Mouse (Mus musculus) gastrocnemius, adult 18-20 months (tissue): Measurements from ENCODE around the gene Nat8. TPM values are rescaled to one million over a fixed set of nuclear protein-coding genes. Genes with fewer than 3 reads are reported as not detected.
"Not testable (repeated sequence)": the region's sequence is repeated elsewhere in the genome, so short reads cannot be mapped to it uniquely, and the experiment has no call there.

Source experiments
- DNase-seq: peaks from one replicate; pipeline ENCODE4 v3.0.0; 2021; ENCODE audit warnings: low spot score
- long read RNA-seq, 2 experiments: library from polyadenylated mRNA; stranded (forward); transcript quantifications; one replicate each; pipeline ENCODE4 v2.0.0; 2021
- total RNA-seq, 2 experiments: library from RNA; stranded (reverse); gene quantifications; 2 replicates each; pipeline ENCODE4 v1.2.3; 2021

The Nat8 gene
- total RNA-seq = not detected
- long read RNA-seq, experiment 1 = 0 reads
- long read RNA-seq, experiment 2 = 0 reads

- no peak for DNase-seq
Observed at GRCm38 (mm10) chr6:85831796-85832321, at the start of gene Nat8. Gene Nat8 (minus strand): TSS chr6:85832082.

GRCm38 (mm10) chr6:85869006-85869405, 37.1 kb upstream of the Nat8 start, which contains the start of gene Nat8f2:
Gene Nat8f2 (minus strand): TSS chr6:85869158.
- DNase-seq = not testable (repeated sequence)

GRCm38 (mm10) chr6:85867726-85868690, 36.1 kb upstream of the Nat8 start:
- DNase-seq = no peak

DNA sequence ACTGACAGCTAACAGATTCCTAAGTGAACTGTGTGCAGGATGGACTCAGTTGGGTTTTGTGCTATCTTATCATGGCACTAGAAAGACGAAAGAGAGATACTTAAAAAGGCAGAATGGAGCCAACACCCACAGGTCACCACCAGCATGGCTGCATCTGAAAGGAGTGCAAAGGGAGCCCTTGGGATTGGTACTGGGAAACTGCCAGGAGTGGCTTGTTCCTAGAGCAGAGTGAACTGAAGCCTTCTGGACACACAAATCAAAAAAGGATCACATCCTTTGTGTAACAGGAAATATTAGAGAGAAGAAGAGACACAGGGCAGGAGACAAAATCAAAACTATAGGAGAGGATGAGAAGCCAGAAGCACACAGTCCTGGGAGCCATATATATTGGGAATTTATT, 35.1 kb upstream of the Nat8 start:
- not testable (repeated sequence) for DNase-seq

- DNase-seq = peak; percentile 20
Observed at GRCm38 (mm10) chr6:85866166-85866565, 34.3 kb upstream of the Nat8 start.

- DNase-seq = peak; percentile 5
Observed at GRCm38 (mm10) chr6:85864900-85865639, 33.2 kb upstream of the Nat8 start.

- no peak for DNase-seq
Observed at GRCm38 (mm10) chr6:85863840-85864239, 32.0 kb upstream of the Nat8 start.

- DNase-seq = no peak
Observed at GRCm38 (mm10) chr6:85863136-85863535, 31.3 kb upstream of the Nat8 start.

DNA sequence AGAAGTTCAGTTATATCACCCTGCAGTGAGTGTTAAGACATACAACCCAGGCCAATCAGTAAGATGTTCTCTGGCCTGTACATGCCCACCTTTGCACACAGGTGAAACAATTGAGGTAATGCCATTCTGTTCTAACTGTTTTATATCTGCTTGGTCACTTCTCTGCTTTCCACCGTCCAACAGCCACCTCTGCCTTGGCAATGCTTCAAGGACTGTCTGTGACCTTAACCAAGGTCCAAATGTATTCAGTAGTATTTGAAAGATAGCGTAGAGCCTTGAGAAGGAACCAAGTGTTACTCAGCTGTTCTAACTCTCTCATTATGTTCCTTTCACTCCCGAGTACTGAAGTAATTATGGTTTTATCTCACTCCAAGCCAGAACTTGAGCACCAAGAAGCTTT, 30.7 kb upstream of the Nat8 start:
- DNase-seq = no peak

- DNase-seq = no peak
Observed at GRCm38 (mm10) chr6:85861247-85861646, 29.4 kb upstream of the Nat8 start.

GRCm38 (mm10) chr6:85856194-85856678, 24.4 kb upstream of the Nat8 start:
- peak; percentile 44 for DNase-seq

- no peak for DNase-seq
Observed at GRCm38 (mm10) chr6:85853481-85853880, 21.6 kb upstream of the Nat8 start.

DNA sequence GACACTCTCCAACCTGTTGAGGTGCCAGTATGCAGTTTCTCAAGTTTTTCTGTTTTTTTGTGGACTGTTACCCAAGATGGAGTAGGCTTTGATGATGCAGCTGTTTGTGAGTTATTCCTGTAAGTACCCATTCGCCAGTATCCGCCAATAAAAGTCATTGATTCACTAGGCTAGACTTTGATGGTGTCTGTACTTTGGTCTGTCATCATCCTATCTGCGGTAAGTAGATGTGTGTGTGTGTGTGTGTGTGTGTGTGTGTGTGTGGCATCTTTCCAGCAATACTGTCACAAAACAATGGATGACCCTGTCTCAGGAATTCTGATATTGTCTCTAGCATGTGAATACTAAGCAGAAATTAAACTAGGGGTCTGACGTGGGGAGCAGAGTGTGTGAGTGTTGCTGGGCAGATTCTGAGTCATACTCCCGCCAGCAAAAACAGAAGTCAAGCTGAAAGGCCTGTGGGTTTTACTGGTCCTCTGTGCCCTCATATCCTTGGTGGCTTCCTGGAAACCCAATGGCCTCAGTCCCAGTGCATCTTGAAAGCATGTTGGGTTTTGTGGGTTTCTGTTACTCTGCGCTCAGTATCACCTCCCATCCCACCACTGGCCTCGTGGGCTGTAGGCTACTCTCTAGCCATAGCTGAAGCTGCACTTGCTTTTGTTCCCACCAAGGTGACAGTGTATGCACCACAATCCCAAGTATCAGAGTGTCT, 19.3 kb upstream of the Nat8 start:
- no peak for DNase-seq

- DNase-seq = no peak
Observed at GRCm38 (mm10) chr6:85849240-85849639, 17.4 kb upstream of the Nat8 start.

DNA sequence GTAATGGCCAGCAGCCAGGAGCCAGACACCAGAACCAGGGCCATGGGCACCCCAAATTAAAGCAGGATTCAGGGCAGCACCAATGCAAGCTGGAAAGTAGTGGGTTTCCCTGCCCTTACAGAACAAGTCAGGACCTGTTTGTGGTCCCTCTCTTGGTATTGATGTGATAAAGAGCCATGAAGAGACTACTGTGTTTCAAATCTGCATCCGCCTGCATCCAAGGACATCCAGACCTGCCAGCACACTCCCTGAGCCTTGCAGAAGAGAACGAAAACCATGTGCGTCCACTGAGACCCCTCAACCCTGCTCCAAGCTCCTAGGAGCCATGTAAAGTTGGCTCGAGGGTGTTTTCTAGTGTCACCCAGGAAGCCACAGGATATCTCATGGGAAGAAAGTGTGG, 16.3 kb upstream of the Nat8 start:
- no peak for DNase-seq

- DNase-seq = no peak
Observed at GRCm38 (mm10) chr6:85846921-85847320, 15.0 kb upstream of the Nat8 start.

DNA sequence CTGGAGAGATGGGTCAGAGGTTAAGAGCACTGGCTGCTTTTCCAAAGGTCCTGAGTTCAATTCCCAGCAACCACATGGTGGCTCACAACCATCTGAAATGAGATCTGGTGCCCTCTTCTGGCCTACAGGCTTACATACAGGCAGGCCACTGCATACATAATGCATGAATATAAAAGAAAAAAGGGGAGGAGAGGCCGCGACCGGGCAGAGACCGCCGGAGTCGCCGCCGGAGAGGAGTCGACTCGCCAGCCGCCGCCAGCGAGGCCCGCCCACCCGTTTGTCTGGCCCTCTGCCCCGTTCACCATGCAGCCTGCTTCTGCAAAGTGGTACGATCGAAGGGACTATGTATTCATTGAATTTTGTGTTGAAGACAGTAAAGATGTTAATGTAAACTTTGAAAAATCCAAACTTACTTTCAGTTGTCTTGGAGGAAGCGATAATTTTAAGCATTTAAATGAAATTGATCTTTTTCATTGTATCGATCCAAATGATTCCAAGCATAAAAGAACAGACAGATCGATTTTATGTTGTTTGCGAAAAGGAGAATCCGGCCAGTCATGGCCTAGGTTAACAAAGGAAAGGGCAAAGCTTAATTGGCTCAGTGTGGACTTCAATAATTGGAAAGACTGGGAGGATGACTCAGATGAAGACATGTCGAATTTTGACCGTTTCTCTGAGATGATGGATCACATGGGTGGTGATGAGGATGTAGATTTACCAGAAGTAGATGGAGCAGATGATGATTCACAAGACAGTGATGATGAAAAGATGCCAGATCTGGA, 12.0 kb upstream of the Nat8 start:
- DNase-seq = not testable (repeated sequence)

DNA sequence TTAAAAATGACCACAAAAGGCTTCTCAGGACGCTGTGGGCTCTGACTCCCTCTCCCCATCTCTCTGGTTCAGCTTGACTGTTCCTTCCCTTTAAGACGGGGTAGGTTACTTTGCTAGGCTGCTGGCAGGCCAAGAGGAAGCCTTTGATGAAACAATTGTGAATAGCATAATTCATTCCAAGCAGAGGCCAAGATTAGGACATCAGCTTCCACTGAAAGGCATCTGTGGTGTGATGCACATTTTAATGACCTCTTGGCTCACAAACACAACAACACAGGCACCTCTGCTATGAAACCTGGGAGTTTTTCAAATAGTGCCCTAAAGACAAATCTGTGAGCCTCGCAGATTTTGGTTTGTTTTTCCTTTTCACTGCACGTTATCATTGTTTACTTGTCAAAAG, 8.1 kb upstream of the Nat8 start:
- DNase-seq = no peak

DNA sequence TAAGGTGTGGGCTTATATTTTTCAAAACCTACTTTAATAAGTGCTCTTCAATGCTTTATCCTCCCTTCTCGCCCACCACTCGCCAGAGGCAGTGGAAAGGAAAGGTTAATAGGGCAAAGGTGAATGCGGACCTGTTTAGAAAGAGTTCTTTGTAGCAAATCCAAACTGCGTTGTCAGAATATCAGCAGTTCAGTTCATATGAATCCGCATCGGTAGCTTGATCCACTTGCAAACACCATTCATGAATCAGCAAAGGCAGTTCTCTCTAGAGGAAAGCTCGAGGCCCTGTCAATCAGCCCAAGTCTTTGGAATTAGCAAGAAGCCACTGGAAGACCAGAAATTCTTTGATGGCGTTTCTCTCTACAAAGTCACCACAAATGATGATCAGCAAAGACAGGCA, 6.8 kb upstream of the Nat8 start:
- DNase-seq = no peak

DNA sequence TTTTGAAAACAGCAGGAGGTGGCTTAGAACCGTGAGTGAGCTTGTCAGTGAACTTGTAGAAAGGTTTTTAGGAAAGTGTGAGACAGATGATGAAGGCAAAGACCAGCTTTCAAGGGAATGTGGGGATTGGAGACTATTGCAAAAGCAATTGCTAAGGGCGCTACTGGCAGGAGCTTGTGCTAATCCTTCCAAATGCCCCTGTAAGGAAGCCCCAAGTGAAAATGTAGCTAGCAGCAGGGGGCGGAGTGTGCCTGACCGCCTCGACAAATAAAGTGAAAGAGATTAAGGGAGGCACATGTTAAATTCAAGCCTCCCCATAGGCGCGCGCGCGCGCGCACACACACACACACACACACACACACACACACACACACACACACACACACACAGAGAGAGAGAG, 5.4 kb upstream of the Nat8 start:
- peak; percentile 8 for DNase-seq
